Mouse (Mus musculus): ENCODE measurements at regions not wholly inside any gene's neighbourhood (a gene's known extent, or its start where the extent isn't known, plus 50 kb on each side); places are given as distances from the start of the nearest gene placed in this dataset.
A peak's percentile ranks its signal among the peaks of the same experiment; 100 is the strongest.

GRCm38 (mm10) chr17:80891656-80892055 lies 52.8 kb upstream of the Tmem178 start:
- ATAC-seq (replicated peaks; ENCODE audit: low FRiP score, poor library complexity, severe bottlenecking): no peak

DNA sequence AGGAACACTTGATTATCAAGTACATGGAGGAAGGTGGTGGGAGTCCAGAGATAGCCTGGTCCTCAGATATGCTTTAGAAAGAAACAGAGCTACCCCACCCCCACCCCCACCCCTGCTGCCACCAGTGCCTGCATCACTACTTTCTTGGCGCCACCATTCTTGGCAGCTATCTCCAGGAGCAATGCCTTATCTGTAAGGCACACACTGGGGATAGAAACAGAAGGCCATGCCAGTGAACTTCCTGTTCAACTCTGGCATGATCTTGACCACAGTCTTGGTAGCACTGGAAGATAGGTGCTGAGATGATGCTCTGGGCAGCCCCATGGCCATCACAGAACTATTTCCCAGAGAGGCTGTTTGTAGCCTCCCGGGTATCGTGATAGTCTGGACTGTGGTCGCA lies 55.3 kb upstream of the Tmem178 start:
- peak; percentile 46; the same call in 1 of the 2 replicates for ATAC-seq (replicated peaks; ENCODE audit: low FRiP score, poor library complexity, severe bottlenecking)

DNA sequence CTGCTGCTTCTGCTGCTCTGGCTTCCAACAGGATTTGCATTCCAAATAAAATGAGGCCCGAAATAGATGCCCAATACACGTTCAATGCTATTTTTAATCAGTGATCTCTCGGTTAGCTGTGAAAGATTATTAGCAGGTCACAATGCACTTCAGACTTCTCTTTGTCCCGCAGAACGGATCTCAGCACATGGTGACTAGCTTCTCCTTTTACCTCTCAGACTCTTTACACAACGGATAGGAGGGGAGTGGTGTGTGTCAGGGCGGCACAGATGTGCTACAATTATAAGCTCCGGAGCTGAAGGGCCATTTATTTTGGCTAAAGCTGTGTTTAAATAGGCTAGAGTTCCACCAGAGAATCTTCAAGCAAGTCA lies 56.7 kb upstream of the Tmem178 start:
- ATAC-seq (replicated peaks; ENCODE audit: low FRiP score, poor library complexity, severe bottlenecking): no peak

- ATAC-seq (replicated peaks; ENCODE audit: low FRiP score, poor library complexity, severe bottlenecking): no peak
These were observed 57.2 kb upstream of the Tmem178 start for GRCm38 (mm10) chr17:80887021-80887748.

GRCm38 (mm10) chr17:80886211-80886701 lies 58.2 kb upstream of the Tmem178 start:
- ATAC-seq (replicated peaks; ENCODE audit: low FRiP score, poor library complexity, severe bottlenecking): no peak

DNA sequence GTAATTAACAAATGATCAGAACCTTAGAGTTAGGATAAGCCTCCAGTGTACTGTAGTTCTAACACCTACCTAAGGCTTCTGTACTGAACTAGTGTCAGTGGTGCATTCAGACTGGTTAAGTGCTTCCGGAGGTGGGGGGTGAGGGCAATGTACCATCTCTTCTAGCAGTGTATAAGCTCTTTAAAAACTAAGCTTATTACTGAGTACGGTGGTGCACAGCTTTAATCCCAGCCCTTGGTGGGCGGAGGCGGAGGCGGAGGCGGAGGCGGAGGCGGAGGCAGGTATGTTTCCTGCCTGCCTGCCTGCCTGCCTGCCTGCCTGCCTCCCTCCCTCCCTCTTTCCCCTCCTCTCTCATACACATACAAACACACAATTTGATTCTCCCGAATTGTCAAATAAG lies 58.7 kb upstream of the Tmem178 start:
- ATAC-seq (replicated peaks; ENCODE audit: low FRiP score, poor library complexity, severe bottlenecking): no peak

DNA sequence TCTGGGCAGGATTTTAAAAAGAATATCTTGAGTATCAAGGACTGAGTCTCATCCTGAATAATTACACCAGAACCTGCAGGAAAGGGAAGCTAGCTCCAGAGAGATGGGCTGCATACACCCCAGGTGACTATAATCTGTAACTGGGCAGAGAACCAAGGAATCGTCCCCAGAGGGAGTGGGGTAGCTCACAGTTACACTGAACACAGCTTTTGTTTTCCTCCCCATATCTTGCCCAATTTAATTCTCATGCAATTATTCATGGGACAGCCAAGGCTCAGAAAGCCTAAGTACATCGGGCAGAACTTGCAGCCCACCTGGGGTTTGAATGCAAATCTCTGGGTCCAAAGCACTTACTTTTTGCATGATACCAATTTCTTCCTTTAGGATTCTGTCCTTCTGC lies 59.5 kb upstream of the Tmem178 start:
- no peak for ATAC-seq (replicated peaks; ENCODE audit: low FRiP score, poor library complexity, severe bottlenecking)

- ATAC-seq (replicated peaks; ENCODE audit: low FRiP score, poor library complexity, severe bottlenecking): no peak
These were observed 62.0 kb upstream of the Tmem178 start for GRCm38 (mm10) chr17:80882476-80882875.

DNA sequence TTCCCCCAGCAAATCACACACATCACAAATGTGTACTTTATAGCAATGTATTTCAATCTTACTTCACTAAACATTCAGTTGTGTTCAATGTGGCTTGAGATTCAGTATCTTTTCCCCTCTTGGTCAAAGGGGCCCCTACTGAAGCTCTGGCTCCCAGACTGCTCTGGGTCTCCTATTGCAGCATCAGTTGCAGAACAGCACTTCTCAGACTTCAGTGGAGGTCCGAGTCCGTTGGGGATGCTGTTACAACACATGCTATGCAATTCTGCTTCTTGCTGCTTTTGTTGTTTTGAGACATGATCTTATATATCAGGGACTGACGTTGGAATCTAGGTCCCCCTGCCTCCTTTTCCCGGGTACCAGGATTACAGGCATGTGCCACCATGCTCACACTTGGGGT lies 64.1 kb upstream of the Tmem178 start:
- no peak for ATAC-seq (replicated peaks; ENCODE audit: low FRiP score, poor library complexity, severe bottlenecking)

DNA sequence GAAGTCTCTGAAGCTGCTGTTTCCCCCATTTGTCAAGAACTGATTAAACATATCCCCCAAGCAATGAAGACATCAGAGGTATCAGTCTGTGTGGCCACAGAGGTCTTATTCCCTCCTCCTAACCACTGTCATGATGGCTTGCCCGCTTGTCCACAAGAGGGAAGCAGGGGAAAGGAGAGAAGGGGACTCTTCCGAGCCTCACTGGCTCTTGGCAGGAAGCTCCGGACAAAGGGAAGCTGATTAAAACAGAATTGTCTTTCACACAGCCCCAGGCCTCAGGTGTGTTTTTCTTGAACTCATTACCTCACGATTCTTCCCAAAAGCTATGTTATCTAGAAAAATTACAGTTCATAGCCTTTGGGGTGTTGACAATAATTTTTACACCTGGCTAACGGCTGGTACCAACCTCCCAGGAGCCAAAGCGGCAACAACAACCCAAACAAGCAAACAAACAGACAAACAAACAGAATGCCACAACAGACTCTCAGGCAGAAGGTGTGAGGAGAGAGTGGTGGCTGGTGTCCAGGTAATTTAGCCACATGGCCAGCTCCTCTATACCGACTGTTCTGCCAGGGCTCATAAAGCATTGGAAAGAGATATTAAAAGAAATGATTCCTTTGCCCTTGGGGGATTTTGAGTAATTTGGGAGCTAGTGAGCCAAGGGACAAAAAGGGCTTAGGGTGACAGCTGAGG lies 68.9 kb upstream of the Tmem178 start:
- ATAC-seq (replicated peaks; ENCODE audit: low FRiP score, poor library complexity, severe bottlenecking): no peak

- ATAC-seq (replicated peaks; ENCODE audit: low FRiP score, poor library complexity, severe bottlenecking): no peak
These were observed 73.5 kb upstream of the Tmem178 start for GRCm38 (mm10) chr17:80870965-80871364.

DNA sequence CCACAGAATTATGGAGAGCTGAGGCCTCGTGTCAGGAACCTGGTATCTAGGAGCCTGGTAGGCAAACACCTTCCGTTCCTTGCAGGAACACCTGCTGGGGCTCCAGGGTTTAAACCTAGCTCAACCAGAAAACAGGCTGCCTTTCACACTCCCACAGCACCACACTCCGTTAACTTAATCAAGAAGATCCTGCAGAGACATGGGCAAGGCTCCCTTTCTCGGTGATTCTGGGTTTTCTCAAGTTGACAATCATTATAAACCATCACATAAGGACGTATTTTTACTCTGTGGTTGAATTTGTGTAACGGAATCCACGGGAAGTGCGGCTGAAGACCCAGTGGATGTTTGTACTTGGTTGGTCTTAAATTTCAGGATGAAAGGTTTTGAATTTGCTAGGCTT lies 82.1 kb upstream of the Tmem178 start:
- ATAC-seq (replicated peaks; ENCODE audit: low FRiP score, poor library complexity, severe bottlenecking): no peak

DNA sequence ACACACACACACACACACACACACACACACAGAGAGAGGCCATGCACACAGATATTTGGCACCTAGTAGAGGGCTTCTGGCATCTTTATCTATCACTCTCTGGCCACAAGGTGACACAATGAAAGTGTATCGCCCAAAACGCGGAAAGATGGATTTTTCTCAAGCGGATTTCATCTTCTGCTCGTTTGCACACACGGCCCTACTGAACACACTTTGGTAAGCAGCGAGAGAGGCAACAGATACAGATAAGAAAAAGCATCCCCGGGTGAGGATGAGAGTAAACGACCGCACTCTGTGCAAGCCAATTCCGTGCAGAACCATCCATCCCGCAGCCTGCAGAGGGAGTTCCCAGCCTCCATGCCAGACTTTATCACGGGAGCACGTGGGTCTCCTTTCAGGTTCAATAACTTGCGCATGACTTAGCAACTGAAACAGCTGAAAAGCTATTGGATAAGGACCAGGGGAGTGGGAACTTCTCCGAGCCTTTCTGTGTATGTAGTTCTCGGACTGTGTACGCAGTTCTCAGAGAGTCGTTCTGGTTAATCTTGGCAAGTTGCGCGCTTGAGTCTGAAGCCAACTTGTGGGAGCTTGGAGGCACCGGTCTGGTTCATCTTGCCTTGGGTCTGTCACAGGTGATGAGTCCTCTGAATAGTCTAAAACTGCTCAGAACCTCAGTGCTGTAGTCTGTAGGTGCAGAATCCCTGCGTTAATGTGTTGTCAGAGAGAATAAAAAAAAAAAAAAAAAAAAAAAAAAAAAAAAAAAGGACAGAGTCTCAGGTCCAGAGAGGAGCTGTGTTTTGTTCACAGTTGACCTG lies 97.2 kb upstream of the Tmem178 start:
- ATAC-seq (replicated peaks; ENCODE audit: low FRiP score, poor library complexity, severe bottlenecking): no peak

- ATAC-seq (replicated peaks; ENCODE audit: low FRiP score, poor library complexity, severe bottlenecking): no peak
These were observed 99.1 kb upstream of the Tmem178 start for GRCm38 (mm10) chr17:80845349-80845748.

- no peak for ATAC-seq (replicated peaks; ENCODE audit: low FRiP score, poor library complexity, severe bottlenecking)
These were observed 102.5 kb upstream of the Tmem178 start for GRCm38 (mm10) chr17:80841903-80842302.

DNA sequence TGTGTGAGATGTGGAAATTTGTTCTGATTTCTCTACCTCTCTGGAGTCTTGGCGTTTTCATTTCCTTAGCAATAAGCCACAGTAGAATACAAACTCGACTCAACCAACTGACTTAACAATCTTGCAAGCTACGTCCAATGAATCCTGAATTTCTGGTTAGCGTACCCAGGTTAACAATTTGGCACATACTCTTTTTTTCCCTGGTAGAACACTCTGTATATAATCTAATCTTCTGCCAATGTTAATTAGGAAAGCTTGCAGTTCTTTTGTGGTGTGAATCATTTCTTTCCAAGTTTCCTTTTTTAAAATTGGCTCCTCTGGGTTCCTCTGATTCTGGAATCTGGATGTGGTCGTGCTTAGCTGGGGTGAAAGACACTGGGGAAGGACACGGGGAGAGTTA lies 103.5 kb upstream of the Tmem178 start:
- ATAC-seq (replicated peaks; ENCODE audit: low FRiP score, poor library complexity, severe bottlenecking): no peak

- no peak for ATAC-seq (replicated peaks; ENCODE audit: low FRiP score, poor library complexity, severe bottlenecking)
These were observed 104.0 kb upstream of the Tmem178 start for GRCm38 (mm10) chr17:80840452-80840851.

DNA sequence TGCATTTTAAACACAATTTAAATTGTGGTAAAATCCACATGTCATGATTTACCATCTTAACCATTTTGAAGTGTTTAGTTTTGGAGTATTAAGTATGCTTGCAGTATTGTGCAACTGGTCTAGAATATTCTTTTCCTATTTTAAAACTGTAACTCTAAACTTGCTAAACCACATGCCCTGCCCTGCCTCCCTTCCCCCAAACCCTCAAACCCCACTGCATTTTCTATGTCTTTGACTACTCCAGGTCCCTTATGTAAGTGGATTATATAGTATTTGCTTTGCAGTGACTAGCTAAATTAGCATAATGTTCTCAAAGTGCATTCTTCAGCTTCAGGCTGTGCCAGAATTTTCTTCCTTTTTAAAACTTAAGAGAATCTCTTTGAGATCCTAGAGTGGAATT lies 106.4 kb upstream of the Map4k3 start:
- no peak for ATAC-seq (replicated peaks; ENCODE audit: low FRiP score, poor library complexity, severe bottlenecking)

DNA sequence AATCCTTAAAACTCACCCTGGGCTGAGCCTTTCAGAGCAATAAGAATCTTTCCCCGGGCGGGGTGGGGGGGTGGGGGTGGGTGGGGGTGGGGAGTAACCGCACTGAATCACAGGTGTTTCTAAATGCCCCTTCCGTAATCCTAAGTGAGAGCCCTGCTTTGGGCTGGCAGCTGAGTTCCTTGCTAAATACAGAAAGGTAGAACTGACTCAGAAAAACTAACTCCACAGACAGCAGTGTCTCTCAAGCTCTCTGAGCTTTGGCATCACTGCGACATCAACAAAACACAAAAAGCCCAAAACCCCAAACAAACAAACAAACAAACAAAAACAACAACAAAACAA lies 105.9 kb upstream of the Map4k3 start:
- no peak for ATAC-seq (replicated peaks; ENCODE audit: low FRiP score, poor library complexity, severe bottlenecking)

- ATAC-seq (replicated peaks; ENCODE audit: low FRiP score, poor library complexity, severe bottlenecking): no peak
These were observed 105.3 kb upstream of the Map4k3 start for GRCm38 (mm10) chr17:80833355-80834175.

Data from erythroid progenitor cell, adult 5-6 weeks (primary cell).